Mouse (Mus musculus) T-helper 17 cell (primary cell): ENCODE data around the gene Enox1.

Source experiments
- in situ Hi-C, 2 experiments: fragments of 300-600 bp; cut with MboI, MseI; formaldehyde crosslinking; loops; 1 replicate in 1 of 2; 2 replicates in 1 of 2; pipeline ENCODE4 v1.15.1; 2025; ENCODE audit warnings: high pct_unique_total_duplicates in 2 of 2

The Enox1 gene

DNA sequence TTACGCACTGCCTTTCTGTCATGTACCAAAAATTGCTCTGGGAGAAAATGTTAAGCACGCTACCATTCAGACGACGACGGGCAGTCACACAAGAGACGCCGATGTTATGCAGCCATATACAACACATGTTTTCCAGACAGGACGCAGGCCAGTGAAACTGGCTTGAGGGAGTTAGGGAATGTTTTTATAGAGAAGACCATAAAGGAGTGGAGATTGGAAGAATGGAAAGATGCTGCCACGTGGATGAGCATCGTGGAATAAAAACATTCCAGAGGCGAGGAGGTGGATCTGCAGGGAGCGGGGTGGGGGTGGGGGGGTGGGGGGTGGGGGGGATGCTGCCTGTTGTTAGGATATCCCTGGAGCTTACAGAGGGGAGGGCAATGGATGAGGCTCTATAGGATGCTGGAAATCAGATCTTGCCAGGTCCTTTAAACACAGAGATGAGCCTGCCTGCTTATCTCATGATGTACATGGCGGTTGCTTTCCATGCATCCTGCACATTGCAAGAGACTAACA is 116.4 kb downstream of the Enox1 start:
- in situ Hi-C loops: no loop called here

DNA sequence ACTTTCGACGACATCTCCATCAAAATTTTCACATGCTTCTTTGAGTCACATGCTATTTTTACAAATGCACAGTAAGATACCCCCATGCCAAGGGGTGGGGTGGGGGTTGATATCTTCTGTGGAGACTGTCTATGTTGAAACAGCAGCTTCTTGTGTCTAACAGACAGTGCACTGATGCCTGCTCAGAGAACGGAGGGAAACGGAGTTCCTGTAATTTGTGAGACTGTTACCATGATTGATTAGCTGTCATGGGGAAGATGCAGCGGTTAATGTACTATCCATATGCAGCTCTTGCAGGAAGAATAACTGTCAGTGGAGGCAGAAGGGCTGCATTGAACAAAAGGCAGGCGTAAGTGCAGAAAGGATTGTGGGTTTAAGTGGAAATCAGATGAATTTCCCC is 117.2 kb downstream of the Enox1 start:
- in situ Hi-C loops: no loop called here

DNA sequence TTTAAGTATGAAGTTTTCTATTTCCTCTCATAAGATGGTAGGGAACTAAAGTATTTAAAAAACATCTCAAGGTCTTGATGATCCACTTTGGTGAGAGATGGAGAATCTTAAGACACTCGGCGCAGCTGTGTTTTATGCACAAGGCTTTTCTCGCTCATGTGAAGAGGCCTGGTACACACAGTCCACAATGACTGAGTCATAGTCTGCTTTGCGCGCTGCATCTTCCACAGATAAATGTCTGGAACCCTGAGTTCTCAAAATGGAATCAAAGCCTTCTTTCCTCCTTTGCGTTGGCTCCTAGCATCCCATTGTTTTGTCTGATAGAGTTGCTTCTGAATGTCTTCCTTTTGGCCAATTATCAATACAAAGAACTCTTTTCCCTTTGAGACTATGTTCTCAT is 119.0 kb downstream of the Enox1 start:
- in situ Hi-C loops: no loop called here

DNA sequence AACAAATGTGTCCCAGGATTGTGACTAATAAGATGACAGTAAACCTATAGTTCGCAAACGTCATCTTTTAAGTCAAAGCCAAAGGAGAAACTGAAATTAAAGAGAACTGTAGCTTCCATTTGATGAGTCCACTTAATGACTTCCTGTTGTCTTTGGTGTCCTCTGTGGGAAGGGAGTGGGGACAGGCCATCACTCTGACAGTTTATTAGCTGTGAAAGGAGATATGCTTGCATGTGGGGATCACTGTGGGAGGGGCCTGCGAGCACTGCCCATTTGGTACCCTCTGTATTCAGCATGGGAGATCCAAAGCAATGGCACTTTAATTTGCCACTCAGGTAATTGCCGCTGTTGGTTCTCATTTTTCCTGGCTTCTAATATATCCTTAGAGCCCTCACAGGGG is 122.6 kb downstream of the Enox1 start:
- in situ Hi-C loops: no loop called here

GRCm38 (mm10) chr14:77280454-77280853 is 123.9 kb downstream of the Enox1 start:
- in situ Hi-C loops: no loop called here

DNA sequence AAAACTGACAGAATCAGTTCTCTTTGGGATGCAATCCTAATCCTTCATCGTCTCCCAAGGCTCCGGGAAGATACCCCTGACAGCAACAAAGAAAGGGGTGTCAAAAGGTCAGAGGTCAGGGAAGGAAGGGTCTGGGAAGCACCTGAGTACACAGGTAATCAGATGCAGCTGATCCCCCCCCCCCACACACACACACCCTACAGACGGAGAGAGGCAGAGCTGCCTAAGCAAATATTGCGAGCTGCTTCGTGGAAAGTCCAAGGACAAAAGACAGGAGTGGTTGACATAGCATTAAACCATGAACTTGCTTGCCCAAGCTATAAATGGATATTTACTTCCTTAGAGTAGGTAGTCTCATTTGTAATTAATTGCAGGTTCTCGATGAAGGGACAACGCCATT is 124.3 kb downstream of the Enox1 start:
- in situ Hi-C loops: no loop called here

DNA sequence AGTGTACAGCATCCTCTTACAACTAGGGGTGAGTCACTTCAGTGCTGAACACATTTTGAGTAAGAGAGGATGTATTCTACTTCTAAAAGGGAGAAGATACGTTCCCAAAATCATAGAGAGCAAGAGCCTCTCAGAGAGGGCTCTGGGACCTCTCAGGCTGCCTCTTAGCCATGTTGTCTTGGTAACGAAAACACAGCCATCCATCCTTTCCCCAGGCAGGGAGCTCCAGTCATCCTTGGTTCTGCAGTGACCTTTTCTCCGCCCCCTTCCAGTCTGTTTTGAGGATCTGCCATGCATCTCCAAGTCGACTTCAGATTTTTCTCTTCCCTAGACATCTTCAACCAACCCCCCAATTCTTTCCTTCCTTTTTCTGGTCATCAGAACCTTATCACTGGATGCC is 127.4 kb downstream of the Enox1 start:
- in situ Hi-C loops: no loop called here

DNA sequence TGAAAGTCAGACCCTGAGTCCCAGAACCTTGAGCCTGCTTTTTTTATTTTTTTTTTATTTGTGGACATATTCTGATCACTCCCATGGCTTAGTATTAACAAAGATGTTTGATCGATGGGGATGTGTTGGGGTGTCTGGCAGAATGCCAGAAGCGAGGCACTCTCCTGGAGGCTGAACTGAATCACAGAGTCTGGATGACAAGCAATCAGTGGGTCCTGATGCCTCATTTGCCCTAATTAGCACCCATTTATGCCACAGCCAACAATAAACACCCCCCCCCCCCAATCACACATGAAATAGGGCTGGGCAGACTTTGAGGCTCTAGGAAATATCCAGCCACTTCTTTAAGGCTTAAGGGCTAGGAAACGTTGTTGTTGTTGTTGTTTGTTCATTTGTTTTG is 128.9 kb downstream of the Enox1 start:
- in situ Hi-C loops: no loop called here

- in situ Hi-C loops: no loop called here
These were observed 135.2 kb downstream of the Enox1 start for GRCm38 (mm10) chr14:77291756-77292155.

GRCm38 (mm10) chr14:77297039-77297438 is 140.5 kb downstream of the Enox1 start:
- in situ Hi-C loops: no loop called here

DNA sequence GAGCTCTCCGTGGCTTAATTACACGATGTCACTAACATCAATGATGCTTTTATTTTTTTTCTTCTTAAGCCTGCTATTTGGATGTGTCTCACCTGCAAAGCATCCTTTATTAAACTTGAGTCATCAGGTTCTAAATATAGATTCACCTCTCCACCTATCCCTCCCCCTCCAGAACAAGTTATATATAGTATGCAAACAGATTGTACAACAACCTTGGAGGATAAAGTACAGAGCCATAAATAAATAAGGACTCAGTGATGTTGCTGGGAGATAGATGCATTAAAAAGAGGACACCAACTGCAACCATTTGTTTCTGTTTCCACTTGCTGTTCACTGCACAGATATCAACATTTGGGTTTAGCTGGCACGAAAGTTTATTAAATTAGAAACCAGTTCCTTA is 141.8 kb downstream of the Enox1 start:
- in situ Hi-C loops: no loop called here

GRCm38 (mm10) chr14:77309571-77309970 is 153.0 kb downstream of the Enox1 start:
- in situ Hi-C loops: no loop called here

GRCm38 (mm10) chr14:77311456-77311855 is 154.9 kb downstream of the Enox1 start:
- in situ Hi-C loops: no loop called here

- in situ Hi-C loops: no loop called here
These were observed 162.8 kb downstream of the Enox1 start for GRCm38 (mm10) chr14:77319396-77319795.

- in situ Hi-C loops: no loop called here
These were observed 167.8 kb downstream of the Enox1 start for GRCm38 (mm10) chr14:77324348-77324747.

DNA sequence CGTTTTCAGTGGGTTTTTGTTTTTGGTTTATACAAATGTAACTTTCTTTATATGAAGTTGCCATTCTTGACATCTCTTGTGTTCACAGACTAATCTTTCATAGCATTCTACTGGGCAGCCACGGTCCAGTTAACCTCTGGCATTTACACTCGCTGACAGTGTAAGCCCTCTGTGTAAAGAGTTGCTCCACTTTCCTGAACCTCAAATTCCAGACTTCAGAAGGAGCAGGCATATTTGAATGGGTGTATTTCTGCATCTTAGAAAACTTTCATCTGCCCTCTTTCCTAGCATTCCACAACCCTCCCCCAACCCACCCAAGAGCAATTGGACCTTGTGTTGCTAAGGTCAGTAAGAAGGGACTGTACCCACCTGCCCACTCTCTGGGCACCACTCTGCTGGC is 171.1 kb downstream of the Enox1 start:
- in situ Hi-C loops: no loop called here

DNA sequence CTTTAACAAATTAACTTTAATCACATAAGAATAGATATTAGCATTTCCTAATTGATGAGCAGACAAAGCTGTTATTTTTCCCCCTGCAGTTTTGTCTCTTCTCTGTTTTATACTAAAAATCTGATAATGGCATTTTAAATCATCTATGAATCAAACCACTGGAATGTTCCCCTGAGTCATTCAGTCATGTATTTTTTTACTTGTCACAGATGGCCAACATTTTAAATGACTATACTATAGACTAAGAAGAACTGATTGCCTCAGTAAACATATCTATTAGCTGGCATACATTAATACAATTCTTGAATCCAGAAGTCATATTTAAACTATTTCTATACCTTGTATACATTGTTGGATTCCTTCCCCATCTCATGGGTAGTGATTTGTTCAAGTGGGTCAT is 173.2 kb downstream of the Enox1 start:
- in situ Hi-C loops: no loop called here

GRCm38 (mm10) chr14:77343662-77344340 is 187.2 kb downstream of the Enox1 start:
- in situ Hi-C loops: no loop called here

DNA sequence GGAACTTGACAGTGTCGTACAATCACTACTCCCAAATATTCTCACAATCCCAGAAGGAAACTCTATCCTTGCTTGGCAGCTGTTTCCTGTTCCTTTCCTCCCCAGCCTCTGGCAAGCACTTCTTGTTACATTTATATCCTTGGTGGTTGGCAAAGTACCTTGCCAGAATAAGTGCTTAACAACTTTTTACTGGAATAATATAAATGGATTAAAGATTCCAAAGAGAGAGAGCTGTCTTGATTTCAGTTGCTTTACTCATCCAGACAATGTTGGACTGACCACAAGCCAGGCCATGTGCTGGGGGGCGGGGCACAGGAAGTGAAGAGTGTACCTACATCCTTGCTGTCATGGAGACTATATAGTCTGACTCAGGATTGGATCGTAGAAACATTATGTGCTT is 189.7 kb downstream of the Enox1 start:
- in situ Hi-C loops: no loop called here

DNA sequence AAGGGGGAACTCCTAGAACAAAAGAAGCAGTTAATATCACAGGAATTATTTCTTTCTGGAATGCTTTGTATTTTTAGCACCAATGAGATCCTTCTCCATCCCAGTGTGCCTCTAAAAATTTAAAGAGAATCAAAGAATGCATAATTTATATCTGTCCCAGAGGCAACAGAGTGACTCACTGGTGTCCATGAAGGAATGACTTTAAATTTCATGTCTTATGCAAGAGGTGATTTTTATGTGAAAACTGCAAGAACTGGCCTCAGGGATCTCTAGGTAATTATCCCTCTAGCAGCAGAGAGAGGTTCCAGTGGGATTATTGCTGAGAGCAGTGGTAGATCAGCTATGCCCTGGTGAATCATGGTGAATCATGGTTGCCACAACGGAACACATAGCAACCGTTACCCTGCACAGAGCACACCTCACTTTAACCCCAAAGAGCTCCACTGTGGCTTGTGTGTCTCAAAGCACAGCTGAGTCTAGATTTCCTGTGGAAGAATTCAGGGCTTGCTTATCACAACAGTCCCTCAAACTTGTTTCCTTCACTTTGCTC is 195.3 kb downstream of the Enox1 start:
- in situ Hi-C loops: no loop called here

- in situ Hi-C loops: loop anchor here in 1 of 2 experiments (10.0 kb wide), 1 partner anchor 828 kb away; no protein-coding TSS in a partner anchor
These were observed 206.1 kb downstream of the Enox1 start for GRCm38 (mm10) chr14:77362662-77363061.

GRCm38 (mm10) chr14:77368411-77368810 is 211.8 kb downstream of the Enox1 start:
- in situ Hi-C loops: loop anchor here in 1 of 2 experiments (10.0 kb wide), 1 partner anchor 834 kb away; no protein-coding TSS in a partner anchor

DNA sequence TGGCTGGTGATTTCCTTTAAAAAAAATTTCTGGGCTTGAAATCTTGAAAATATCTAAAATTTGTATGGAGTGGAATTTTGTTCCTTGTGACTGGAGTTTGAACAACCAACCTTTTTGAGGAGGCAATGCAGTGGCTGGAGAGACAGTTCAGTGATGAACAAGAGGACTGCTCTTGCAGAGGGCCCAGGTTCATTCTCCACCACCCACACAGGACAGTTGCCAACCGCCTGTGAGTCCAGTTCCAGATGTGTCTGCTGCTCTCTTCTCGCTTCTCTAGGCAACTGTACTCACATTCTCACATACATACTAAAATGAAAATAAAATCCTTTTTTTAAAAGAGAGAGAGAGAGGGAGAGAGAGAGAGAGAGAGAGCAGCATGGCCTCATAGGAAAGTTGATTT is 212.5 kb downstream of the Enox1 start:
- in situ Hi-C loops: loop anchor here in 1 of 2 experiments (10.0 kb wide), 1 partner anchor 834 kb away; no protein-coding TSS in a partner anchor
